Mouse (Mus musculus) limb, embryonic 13.5 days (tissue): ENCODE data around the gene Rad51c. TPM values are rescaled to one million over a fixed set of nuclear protein-coding genes. Genes with fewer than 3 reads are reported as not detected.

ENCODE experiments used
- ATAC-seq: fragments of 200-750 bp; cut with Nextera tagmentation; 2 replicates; pipeline ENCODE4 v1.8.0; 2017; ENCODE audit warnings: low read depth, moderate number of reproducible peaks, moderate TSS enrichment; ENCODE audit not compliant: low FRiP score
- H3K27ac ChIP-seq: fragments of 300-500 bp; sonication (generic); 2 replicates; pipeline ENCODE4 v1.5.1; 2015; ENCODE audit warnings: inconsistent platforms, mild to moderate bottlenecking, moderate library complexity
- H3K27me3 ChIP-seq: fragments of 300-500 bp; sonication (generic); 2 replicates; pipeline ENCODE4 v1.6.1; 2015; ENCODE audit warnings: mild to moderate bottlenecking, inconsistent platforms
- H3K36me3 ChIP-seq: fragments of 300-500 bp; sonication (generic); 2 replicates; pipeline ENCODE4 v1.6.1; 2015; ENCODE audit warnings: inconsistent platforms, mild to moderate bottlenecking, moderate library complexity
- H3K4me1 ChIP-seq: fragments of 300-500 bp; sonication (generic); 2 replicates; pipeline ENCODE4 v1.6.1; 2015; ENCODE audit warnings: inconsistent platforms
- H3K4me2 ChIP-seq: fragments of 300-500 bp; sonication (generic); replicated peaks from 2 replicates; pipeline ENCODE4 v1.6.1; 2015; ENCODE audit warnings: inconsistent platforms, mild to moderate bottlenecking, moderate library complexity
- H3K4me3 ChIP-seq: fragments of 300-500 bp; sonication (generic); 2 replicates; pipeline ENCODE4 v1.5.1; 2015; ENCODE audit warnings: moderate library complexity, mild to moderate bottlenecking, inconsistent platforms
- H3K9ac ChIP-seq: fragments of 300-500 bp; sonication (generic); 2 replicates; pipeline ENCODE4 v1.6.1; 2015; ENCODE audit warnings: mild to moderate bottlenecking, inconsistent platforms
- H3K9me3 ChIP-seq: fragments of 300-500 bp; sonication (generic); 2 replicates; pipeline ENCODE4 v1.6.1; 2016; ENCODE audit warnings: inconsistent platforms
- WGBS: fragments of 180-500 bp; shearing (Covaris S2); methylation state at CpG from one replicate; pipeline ENCODE4 v1.1.7; 2015; 5-methylcytosine and 5-hydroxymethylcytosine counted together
- polyA plus RNA-seq: library from polyadenylated mRNA; unstranded; fragments of >200 nt; fragmentation: Nextera tagmentation; extraction: Ambion mirVana; gene quantifications from 2 replicates; pipeline ENCODE4 v1.2.1, GENCODE M21; 2015

Rad51c gene
- polyA plus RNA-seq, 1 experiment from 2014 or later = 10.2 TPM

GRCm38 (mm10) chr11:87354861-87355260, 49.9 kb downstream of the Rad51c start:
- ATAC-seq = no peak
- no peaks in the 10 kb centered on the region for H3K9me3 ChIP-seq

GRCm38 (mm10) chr11:87353646-87354170, 51.0 kb downstream of the Rad51c start:
- H3K4me1 ChIP-seq = peaks cover 13% of the 10 kb centered on the region
- no peak for ATAC-seq
- no peak overlapping the region for H3K4me2 ChIP-seq
- H3K27ac ChIP-seq = no peak overlapping the region
- no peak overlapping the region for H3K4me3 ChIP-seq
- no peak overlapping the region for H3K9ac ChIP-seq
- peaks cover 38% of the 10 kb centered on the region for H3K27me3 ChIP-seq
- H3K36me3 ChIP-seq = no peaks in the 10 kb centered on the region
- WGBS = 77% methylated on average over 7 of the region's 7 CpGs
- no peaks in the 10 kb centered on the region for H3K9me3 ChIP-seq

More at GRCm38 (mm10) chr11:87354861-87355260, 49.9 kb downstream of the Rad51c start:
- Histone ChIP-seq H3K4me3 (no peak overlapping the region), H3K36me3 (no peaks in the 10 kb centered on the region), H3K9ac (no peak overlapping the region), H3K27ac (no peak overlapping the region), H3K4me1 (peaks cover 13% of the 10 kb centered on the region), H3K4me2 (no peak overlapping the region), H3K27me3 (peaks cover 47% of the 10 kb centered on the region)
- WGBS = 93% methylated on average over 1 of the region's 1 CpGs

Other genes starting within 250 kb of the Rad51c start
- 2.1 TPM in 2 replicates for gene Ppm1e, start 45.9 kb downstream of the Rad51c start, polyA plus RNA-seq
- gene Tex14, start 111 bp upstream of the Rad51c start, polyA plus RNA-seq = 0.93 and 1.3 TPM in 2 replicates
- not detected in 2 replicates for gene Gm11492, start 161.7 kb upstream of the Rad51c start, polyA plus RNA-seq
- gene Sept4, start 163.9 kb upstream of the Rad51c start, polyA plus RNA-seq = 21.2 and 23.3 TPM in 2 replicates
- 31.1 and 38.9 TPM in 2 replicates for gene Mtmr4, start 187.2 kb upstream of the Rad51c start, polyA plus RNA-seq
- 0.29 and 0.42 TPM in 2 replicates for gene Hsf5, start 212.2 kb upstream of the Rad51c start, polyA plus RNA-seq